Mouse (Mus musculus): ENCODE measurements at regions not wholly inside any gene's neighbourhood (a gene's known extent, or its start where the extent isn't known, plus 50 kb on each side); places are given as distances from the start of the nearest gene placed in this dataset.
"Not testable (repeated sequence)": the region's sequence is repeated elsewhere in the genome, so short reads cannot be mapped to it uniquely, and the experiment has no call there.

- in situ Hi-C loops (cut with MboI, MseI): no loop called here
Measured at GRCm38 (mm10) chr9:9368731-9369130, 129.8 kb upstream of the Arhgap42 start.

GRCm38 (mm10) chr9:9342456-9343185 lies 103.7 kb upstream of the Arhgap42 start:
- in situ Hi-C loops (cut with MboI, MseI): no loop called here

- in situ Hi-C loops (cut with MboI, MseI): no loop called here
Measured at GRCm38 (mm10) chr9:9318624-9319023, 79.7 kb upstream of the Arhgap42 start.

GRCm38 (mm10) chr9:9316021-9316420 lies 77.1 kb upstream of the Arhgap42 start:
- in situ Hi-C loops (cut with MboI, MseI): no loop called here

- in situ Hi-C loops (cut with MboI, MseI): no loop called here
Measured at GRCm38 (mm10) chr9:9312274-9312673, 73.4 kb upstream of the Arhgap42 start.

GRCm38 (mm10) chr9:9311627-9312265 lies 72.8 kb upstream of the Arhgap42 start:
- in situ Hi-C loops (cut with MboI, MseI): no loop called here

GRCm38 (mm10) chr9:9311040-9311583 lies 72.2 kb upstream of the Arhgap42 start:
- in situ Hi-C loops (cut with MboI, MseI): not testable (repeated sequence)

- in situ Hi-C loops (cut with MboI, MseI): no loop called here
Measured at GRCm38 (mm10) chr9:9290767-9291166, 51.9 kb upstream of the Arhgap42 start.

GRCm38 (mm10) chr9:9289570-9289969 lies 50.7 kb upstream of the Arhgap42 start:
- in situ Hi-C loops (cut with MboI, MseI): no loop called here

Measured in regulatory T cell (primary cell).